Mouse (Mus musculus): ENCODE results near the gene Ier5. TPM values are rescaled to one million over a fixed set of nuclear protein-coding genes. Genes with fewer than 3 reads are reported as not detected.

Gene Ier5
- total RNA-seq, 2 experiments from 2014 or later: 18.8 to 21.4 TPM

DNA sequence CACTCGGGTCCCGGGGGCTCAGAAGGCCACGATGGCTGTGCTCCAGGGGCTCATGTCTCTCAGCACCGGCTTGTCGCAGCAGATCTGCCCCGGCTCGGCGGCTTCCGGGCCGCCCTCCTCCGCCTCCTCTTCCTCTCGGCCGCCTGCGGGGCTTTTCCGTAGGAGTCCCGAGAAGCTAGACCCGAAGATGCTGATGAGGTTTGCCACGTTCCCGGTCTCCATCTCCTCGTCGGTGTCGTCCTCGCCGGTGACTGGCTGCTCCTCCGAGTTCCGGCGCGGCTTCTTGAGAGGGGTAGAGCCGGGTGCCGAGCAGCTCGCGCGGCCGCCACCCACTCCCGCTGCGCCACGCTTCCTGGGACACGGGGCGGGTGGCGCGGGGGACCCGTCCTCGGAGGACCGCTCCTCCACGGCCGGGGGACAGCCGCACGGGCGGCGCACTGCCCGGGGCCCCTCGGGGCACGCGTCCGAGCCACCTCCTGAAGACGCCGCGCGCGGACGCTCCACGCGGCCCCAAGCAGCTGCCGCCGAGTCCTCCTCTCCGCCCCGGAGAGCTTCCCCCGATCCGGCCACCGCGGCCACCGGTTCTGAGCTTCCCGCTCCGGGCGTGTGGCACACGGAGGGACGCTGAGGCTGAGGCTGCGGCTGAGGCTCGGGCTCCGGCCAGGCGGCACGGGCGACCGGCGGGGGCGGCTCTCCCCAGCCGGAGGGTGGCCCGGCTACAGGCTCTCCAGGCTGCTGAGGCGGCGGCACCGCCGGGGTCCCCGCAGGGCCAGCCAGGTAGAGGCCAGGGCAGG is 753 bp downstream of the Ier5 start:
- peak; percentile 72 to 84 for DNase-seq

DNA sequence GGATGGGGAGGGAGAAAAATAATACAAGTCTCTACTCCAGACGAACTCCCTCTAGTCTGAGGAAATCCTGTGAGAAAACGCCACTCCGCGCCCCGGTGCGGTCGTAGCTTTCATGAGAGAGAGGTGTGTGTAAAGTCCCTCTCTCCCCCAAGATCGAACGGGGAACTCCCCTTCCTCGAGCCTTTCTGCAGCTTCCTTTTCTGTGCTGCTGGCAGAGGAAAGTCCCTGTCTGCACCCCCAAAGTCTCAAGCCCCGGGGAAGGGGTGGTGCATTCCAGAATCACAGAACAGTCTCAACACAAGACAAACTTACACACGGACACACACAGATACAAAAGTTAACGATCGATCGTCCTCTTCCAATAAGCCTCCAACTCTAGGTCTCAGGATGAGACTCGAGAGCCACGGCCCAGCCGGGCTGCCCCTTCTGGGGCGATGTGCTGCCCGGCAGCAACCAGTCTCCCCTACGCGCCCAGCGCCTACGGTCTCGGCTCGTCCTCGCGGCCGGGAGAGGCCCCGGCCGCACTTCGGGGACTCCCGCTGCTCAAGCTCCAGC is 1.4 kb downstream of the Ier5 start:
- DNase-seq: peak; percentile 78

DNA sequence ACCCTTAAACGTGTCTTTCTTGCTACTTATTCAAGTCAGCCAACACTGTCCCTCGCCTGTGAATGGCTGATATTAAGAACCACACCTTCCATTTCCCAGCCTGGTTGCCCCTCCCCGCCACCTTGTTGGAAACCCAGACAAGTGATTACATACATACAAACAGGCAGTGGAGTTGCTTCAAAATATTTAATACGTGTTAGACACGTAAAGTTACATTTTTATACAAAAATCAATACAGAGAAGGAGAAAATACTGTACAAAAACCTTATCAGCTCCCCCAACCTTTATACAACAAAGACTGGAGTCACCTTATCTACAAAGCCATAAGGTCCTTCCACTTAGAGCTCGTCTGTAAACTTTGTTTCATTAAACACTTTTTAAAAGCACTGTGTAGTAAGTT is 2.1 kb downstream of the Ier5 start:
- DNase-seq: no peak

DNA sequence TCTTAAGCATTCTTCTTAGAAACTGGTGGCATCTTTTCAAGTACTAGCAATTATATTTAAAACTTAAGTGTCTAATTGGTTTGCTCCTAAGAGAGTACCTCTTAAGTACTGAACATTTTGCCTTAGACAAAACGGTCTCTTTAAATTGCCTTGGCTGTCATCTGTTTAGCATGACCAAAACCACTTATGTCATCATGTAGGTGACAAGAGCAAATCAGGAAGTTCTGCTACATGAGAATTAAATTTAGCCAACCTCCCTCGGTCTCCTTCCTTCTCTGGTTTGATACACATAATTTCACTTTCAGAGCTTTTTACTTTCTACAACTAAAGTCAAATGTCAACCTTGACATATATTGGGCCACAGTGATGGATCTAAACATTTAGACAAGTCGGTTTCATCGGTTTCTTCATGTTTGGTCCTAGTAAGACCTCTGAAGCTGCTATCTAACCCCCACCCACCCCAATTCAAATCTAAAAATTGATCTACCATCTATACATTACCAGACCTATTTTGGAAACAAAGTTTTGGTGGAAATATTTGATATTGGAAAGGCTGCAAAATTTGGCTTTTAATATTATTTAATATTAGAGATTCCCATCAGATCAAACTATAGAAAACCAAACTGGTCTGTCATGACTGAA is 2.7 kb downstream of the Ier5 start:
- DNase-seq: no peak

DNA sequence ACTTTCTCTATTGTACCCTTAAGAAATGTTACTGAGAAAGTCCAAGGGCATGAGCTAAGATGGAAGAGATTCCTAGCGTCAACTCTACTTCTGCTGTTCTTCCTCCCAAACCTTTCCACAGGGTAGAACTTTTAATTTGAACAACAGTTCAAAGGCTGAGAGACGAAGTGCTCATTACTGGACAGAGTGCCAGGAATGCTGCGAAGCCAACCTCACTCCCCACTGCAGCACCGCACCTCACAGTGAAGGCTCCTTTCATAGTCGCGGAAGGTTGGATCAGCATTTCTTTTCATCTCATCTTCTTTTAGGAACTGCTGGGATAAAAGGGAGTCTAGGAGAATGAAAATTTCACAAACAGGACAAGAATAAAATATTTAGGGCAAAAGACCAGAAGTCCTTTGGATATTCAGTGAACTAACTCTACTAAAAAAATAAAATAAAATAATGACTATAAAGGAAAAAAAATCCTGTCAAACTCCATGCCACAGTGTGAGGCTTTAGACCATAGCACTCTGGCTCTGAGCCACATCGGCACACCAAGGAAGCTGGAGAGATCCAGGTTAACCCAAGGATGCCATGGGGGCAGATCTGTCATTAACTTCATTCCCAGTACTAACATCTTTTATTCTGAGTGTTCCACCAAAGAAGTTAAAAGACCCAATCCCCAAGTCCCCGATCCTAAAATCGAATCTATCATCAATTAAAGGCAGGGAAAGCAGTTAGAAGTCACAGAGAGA is 5.3 kb downstream of the Ier5 start:
- DNase-seq: no peak

DNA sequence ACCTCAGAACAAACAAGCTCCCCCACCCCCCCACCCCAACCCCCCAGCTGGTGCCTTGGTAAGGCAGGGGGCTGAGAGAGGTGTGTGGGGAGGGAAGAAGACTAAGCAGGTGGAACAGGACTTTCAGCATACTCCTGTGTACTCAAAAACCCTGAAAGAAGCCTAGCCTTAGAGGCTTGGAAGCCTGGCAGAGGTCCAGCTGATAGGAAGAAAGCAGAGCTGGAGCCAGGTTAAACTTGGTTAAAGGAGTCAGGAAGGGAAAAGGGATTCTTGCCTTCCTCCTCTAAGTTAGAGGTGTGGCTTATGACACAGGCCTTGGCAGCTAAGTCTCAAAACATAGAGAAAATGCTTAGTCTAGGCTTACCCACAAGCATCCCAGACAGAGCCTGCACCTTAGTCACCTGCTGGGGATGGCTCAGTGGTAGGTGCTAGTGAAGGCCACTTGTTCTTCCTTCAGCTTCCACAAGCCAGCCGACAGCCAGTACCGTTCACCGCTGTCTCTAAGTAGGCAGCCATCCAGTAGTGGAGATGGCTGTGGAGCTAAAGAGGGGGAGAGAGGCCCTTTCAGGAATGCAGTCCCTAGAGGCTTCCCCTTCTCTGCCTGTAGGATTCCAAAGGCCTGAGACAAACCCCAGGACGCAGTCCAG is 6.2 kb downstream of the Ier5 start:
- DNase-seq: peak; percentile 67 to 81

DNA sequence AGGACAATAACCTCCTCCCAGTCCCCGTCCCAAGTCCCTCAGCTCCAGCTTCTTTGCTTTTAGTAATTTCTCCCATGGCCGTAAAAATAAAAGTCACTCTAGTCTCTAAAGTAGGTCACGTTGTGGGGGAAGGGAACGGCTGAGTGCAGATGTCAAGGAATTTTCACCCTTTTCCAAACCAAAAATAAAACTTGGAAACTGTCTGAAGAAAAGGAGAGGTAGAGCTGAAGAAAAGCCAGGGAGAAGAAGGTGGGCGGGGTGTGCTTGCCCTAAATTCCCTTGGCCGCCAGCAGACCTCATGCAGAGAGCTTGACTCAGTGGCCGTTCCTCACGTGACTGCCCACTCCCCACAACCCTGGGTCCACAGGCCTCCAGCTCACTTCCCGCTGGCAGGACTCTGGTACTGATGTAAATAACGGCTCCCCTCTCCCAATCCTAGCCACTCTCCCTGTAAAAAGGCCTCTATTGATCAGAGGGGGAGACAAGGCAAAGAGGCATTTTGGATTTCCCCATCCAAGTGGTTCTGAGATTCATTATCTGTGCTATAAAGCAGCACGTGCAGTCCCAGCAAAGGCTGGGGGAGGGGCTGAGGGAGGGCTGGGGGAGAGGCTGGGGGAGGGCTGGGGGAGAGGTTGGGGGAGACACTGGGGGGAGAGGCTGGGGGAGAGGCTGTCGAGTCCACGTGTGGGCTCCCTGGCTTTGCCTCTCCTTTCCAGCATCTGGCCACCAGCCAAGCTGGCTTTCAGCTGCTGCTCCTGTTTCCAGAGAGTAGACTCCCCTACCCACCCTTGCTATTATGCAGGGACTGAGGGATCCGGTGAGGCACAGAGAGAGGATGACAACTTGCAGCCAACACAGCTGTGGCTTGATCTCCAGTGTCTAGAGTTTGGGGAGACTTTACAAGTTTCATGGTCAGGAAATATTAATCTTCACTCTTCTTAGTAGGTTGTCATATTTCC is 7.3 kb downstream of the Ier5 start:
- peak; percentile 72 to 74 for DNase-seq

DNA sequence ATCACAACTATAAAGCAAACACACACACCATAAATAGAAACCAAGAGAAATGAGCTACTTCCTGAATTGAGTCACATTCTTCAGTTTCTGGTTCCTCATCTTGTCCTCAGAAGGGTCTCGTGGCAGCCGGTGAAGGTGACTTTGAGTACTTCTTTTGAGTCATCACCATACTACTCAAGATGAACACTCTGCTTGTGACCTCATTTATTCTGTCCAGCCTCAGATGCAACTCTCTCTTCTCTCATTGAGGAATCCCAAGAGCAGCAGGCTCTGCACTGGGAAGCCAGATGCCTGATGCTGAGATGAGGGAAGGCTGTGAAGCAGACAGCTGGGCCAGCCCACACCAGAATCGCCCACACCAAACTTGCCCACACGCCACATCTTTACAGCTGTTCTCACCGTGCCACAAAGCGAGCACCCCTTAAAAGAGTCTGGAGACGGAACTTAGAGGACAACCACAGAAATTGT is 8.0 kb downstream of the Ier5 start:
- DNase-seq: peak; percentile 47 to 50

DNA sequence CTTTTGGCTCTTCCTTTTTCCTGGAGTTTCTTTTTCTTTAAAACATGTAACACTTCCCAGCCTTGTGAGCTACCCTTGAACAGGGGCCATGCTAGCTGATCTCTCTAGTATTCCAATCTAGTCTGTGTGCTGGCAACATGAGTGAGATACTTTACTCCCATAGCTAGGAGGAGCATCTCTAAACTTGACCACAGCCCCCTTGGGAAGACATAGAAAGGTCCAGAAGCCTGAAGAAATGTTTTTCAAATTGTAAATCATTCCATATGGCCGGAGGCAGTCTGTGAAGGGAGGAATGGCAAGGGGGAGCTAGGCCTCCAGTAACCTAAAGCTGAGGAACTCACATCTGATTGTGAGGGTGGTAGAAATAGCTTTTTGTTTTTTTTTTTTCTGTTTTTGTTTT is 8.7 kb downstream of the Ier5 start:
- no peak for DNase-seq

DNA sequence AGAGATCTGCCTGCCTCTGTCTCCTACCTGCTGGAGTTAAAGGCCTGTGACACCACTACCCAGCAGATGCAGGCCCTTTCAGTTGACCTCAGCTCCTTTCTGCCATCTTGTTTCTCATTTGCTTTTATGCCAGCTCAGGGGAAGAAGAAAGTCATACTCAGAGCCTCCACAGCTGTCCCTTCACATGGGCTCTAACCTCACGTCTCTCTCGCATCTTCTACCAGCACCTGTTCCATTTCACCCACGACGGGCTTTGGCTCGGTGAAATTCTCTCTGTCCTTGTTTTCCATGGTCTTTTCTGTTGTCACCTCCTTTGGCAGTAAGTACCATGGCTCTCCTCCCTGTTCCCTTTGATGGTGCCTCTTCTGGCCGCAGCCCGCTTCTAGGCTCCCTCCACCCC is 9.1 kb downstream of the Ier5 start:
- DNase-seq: no peak

DNA sequence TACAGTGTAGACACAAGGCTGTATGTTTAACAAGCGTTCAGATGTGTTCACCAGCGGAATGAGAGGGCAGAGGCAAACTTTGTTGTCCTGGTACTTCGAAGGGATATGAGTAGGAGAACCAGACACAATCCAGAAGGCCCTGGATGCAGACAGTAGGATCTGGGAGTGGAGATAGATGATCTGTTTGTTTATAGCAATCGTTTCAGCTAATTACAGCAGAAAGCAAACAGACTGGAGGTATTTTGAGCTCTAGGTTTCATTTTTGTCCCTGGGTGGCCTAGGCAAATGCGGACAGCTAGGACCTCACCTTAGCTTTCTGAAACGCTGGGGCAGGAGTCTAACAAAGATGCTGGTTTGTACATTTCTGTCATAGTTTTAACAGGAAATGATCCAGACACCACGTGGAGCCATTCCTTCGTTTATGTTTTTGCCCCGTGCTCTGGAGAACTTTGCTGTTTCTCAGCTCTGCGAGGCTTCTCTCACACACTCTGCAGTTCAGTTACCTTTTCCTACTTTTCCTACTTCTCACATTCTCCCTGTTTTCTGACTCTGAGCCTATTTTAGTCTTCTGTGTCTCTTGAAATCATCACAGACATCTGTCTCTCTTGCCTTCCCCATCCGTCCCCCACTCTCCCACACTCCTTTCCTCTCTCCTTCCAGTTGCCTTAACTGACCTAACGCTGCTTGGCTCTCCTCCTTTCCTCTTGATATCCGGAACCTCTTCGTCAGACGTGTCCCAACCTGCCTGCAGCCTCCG is 10.4 kb downstream of the Ier5 start:
- no peak for DNase-seq

DNA sequence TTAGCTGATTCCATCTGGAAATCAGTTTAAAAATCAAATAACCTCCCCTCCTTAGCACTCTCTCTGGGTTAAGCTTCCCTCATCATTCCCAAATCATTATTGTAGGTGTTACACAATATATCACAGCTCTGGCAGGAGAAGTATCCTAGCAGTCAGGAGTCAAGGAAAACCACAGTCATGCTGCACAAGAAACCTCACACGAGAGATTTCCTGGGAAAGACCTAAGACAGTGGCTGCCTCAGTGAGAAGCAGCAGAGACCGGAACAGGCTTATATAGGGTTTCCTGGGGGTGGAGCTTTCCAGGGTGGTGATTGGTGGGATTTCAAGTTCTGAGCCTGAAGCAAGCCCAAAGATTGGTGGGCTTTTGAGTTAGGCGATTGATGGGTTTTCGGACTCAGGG is 11.4 kb downstream of the Ier5 start:
- DNase-seq: no peak

DNA sequence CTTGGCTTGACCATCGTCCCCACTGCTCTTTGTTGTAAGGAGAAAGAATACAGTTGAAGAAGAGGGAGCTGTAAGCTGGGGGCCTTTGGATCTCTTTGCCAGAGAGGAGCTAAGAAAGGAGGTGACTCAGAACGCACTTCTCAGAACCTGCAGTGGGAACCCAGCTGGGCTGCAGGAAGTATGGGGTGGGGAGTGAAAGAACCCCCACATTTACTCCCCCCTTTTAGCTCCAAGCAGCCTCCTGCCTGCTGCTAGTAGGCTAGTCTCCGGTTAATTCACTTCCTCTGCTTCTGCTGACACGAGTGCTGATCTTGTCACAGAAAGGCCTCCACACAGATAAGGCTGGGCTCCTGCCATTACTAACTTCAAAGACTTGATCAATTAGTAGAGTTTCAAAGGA is 12.5 kb downstream of the Ier5 start:
- no peak for DNase-seq

DNA sequence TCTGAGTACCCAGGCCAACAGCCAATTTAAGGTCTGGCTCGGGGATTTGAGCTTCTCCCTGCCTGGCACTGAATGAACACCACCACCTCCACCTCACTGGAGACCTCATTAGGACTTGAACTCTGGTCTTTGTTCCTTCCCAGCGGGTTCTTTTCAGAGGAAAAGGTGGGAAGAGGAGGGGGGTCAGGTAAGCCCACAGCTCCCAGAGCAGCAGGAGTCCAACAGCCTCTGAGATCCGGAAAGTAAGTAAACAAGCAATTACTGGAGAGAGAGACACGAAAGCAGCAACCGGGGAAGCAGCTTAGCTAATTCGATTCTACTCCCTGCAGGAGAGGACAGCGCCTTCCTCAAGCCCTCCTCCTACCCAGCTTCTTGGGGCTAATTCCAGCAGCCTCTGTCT is 13.0 kb downstream of the Ier5 start:
- no peak for DNase-seq

DNA sequence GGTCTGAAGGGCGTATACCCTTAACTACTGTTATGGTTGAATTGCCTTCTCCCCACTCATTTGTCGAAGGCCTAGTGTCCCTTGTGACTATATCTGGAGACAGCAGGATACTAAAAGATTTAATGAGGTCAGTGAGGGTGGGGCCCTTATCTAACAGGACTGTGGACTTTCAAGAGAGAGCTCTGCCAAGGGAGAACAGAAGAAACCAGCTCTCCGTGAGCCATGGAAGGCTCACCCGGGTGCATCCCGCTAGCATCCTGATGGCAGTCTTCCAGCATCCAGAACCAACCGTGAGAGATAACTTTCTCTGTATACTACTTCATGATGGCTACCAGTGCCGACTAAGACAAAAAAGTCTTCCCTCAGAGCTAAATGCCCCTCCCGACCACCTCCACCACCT is 14.6 kb downstream of the Ier5 start:
- DNase-seq: no peak

DNA sequence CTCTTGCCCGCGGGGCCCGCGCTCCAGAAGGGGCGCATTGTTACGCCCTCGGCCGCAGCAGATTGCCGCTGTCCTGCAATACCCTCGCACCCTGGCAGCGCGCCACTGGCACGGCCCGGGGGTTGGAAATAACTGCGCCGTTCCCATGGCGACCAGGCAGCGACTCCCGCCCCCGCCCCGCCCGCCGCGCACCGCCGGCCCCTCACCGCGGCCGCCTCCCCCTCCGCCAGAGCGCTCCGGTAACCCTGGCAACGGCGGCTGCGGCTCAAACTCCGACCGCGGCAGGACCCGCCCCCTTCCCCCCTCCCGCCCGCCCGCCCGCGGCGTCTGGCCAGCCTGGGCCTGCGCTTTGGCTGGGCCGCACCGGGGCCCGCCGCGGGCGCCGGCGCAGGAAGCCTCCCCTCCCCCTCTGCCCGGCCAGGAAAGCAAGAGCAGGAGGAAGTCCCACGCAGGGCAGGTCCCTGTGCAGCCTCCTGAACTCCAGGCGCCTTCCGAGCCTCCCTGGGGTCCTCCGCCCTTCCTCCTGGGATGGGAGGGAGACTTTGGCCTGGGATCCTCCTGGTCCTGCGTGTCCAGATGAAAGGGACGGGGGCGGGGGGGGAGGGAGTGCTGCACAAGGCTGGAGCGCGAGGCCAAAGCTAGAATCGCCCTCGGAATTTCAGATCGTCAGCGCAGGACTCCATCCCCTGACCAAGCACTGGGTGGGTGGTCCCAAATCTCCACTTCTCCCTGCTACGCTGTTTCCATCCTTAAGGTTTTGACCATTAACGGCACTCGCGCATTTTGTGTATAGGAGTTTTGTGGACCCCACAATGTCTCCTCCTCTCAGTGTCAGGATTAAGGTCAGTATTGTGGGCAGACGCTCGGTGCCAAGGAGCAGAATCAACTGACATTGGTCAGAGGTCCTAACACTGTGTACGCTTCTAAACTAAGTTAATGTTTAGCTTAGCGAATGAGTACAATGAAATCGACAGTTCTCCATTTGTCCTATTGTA is 15.9 kb downstream of the Ier5 start:
- peak; percentile 94 to 97 for DNase-seq

DNA sequence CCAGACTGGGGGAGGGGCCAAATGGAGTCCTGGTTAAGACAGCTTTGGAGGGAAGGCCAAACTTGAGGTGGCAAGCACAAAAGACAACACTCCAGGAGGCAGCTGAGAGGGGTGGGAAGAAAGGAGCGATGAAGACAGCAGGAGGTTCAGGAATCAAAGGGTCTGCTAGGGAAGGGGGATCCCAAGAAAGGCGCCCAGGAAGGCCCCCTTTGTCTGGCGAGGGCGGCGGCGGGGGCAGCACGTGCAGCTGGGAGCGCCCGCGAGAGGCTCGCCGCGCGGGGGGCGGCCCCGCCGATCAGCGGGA is 16.5 kb downstream of the Ier5 start:
- no peak for DNase-seq

DNA sequence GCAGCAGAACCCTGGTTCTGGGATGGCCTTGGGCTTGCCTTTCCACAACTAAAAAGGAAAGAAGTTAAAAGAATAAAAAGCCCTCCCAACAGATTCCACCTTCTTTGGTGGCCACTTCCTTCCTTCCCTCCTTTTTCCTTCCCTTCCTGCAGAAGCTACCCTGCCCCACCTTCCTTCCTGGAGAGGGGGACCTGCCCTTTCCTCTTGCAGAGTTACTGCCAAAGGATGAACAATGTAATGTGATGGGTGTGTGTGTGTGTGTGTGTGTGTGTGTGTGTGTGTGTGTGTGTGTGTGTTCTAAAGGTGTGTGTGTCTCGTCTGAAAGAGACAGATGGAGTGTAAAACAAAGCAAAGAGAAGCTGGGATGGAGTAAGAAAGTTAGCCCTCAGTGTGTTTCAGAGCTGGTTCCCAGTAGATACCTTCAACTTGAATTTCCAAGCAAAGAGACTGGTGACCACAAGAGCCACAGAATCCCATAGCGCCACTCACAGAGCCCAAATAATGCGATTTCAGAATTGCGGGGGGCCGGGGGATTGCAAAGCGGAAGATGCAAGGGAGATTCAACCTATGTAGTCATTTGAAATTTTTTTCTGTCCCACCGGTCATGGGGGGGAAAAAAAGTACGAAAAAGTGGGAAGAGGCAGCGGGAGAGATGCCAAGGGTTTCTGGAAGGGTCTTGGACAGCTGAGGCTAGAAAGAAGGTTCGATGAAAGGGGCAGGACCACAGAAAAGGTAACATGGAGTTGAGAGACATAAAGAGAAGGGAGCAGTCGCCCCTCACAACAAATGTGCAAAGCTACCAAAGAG is 17.1 kb downstream of the Ier5 start:
- DNase-seq: peak; percentile 43 to 66
